Mouse (Mus musculus) liver, adult 2 months (tissue): ENCODE results near the gene Morc3.

ENCODE experiments used
- CTCF ChIP-seq: fragments of 200-500 bp; IDR thresholded peaks from 2 replicates; pipeline ENCODE4 v1.5.1; 2011; ENCODE audit warnings: low read depth, low read length, control low read depth
- POLR2A ChIP-seq: fragments of 200-500 bp; IDR thresholded peaks from 2 replicates; pipeline ENCODE4 v1.6.1; 2011; ENCODE audit warnings: low read length, control low read depth; ENCODE audit not compliant: insufficient read depth; ENCODE audit errors: extremely low read depth

DNA sequence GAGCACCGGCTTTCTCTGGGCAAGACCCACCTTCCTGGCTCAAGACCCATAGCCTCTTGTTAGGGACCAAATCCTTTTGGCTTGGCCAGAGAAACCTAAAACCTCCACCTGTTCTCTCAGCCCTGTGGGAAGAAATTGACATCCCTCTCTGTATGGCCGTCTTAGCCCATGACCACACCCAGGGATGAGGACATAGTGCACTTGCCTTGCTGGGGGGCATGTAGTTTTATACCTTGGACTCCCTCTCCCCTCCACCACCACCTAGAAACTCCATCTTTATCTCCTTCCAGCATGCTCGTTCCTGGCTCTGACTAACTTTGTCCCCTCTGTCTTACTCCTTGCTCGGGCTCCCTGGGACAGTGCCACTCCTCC, 12.6 kb upstream of the Morc3 start:
- no peak for TF ChIP-seq POLR2A
- TF ChIP-seq CTCF = no peak
